Mouse (Mus musculus) induced T-regulatory cell, adult 2 months (primary cell): ENCODE results near the gene Fam83f.

Experiments used
- DNase-seq: peaks from one replicate; pipeline ENCODE4 v3.0.0-alpha.2; 2012; ENCODE audit warnings: low read depth

Gene Fam83f

DNA sequence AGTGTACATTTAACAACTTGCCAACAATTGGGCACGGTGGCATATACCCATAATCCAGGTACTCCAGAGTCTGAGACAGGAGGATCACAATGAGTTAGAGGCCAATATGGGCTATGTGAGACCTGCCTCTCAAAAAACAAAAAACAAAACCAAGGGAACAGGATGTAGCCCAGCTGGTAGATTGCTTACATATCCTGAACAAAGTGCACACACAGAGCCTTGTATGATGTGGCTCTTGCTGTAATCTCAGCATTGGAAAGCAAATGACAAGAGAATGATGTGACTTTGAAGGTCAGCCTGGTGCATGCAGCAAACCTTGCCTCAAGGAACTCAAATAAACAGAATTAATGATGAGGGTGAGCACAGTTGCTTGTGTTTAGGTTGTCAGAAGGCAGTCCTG lies 70.2 kb downstream of the Fam83f start:
- DNase-seq, result peak; percentile 59

DNA sequence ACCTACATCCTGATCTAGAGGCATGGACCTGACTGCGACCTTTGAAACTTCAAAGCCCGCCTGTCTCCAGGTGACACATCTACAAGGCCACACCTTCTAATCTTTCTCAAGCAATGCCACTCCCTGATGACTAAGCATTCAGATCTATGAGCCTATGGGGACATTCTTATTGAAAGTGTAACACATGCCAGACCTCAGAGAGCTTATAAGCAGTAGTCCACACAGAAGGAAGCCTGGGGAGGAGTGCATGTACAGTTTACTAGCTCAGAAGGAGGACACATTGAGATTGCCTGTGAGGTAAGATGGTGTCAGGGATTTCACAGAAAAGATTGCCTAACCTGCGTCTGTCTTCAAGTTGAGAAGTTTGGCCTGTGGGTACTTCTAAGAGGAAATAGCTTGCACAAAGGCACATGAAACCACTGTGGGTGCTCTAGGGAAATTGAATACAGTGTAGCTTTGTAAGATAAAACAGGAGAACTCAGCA lies 71.4 kb downstream of the Fam83f start:
- peak; percentile 87 for DNase-seq

DNA sequence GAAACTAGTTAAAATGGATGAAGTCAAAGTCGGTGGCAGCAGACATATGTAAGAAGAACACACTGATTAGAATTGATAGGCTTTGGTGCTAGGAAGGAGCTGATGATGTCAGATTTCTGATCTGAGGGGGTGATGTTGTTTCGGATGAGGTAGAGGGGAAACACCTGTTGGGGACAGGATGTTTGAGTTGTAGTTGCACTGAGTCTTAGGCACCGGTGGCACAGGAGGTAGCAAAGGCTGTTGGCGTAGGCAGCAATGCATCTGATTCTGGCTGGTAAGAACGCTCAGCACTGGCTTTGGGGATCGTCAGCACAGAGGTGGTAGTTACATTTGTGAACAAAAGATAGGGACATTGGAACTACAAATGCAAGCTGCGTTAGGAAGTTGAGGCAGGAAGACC lies 72.0 kb downstream of the Fam83f start:
- peak; percentile 92 for DNase-seq

DNA sequence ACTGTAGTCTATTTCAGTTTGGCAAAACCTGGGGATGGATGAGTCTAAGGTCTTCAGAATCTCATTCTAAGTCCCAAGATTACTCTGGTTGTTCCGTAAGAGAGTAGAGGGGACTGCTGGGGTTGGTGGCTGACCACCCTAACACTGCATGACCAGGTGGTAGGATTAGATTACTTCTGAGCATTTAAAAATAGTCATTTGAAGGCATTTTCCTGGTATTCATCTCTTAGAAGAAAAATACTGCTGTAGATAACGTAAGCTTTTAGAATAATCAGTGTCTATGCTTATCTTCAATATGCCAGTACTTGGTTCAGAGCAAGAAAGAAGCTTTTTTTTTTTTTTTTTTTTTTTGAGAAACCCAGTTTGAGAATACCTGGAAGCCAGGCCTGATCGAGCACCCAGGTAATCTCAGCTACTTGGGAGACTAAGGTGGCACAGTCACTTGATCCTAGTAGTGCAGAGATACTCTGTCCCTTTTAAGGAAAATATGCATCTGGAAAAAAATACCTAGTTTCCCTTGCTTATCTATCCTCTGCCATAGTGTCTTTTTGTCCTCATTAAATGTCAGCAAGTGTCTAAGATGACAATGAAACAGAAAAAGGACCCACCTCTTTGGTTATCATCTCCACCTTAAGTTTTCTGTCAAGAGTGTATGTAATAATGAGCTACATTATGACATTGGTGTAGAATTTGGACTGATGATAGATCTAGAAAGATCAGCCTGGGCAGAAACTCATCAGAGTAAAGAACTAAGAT lies 73.2 kb downstream of the Fam83f start:
- no peak for DNase-seq

DNA sequence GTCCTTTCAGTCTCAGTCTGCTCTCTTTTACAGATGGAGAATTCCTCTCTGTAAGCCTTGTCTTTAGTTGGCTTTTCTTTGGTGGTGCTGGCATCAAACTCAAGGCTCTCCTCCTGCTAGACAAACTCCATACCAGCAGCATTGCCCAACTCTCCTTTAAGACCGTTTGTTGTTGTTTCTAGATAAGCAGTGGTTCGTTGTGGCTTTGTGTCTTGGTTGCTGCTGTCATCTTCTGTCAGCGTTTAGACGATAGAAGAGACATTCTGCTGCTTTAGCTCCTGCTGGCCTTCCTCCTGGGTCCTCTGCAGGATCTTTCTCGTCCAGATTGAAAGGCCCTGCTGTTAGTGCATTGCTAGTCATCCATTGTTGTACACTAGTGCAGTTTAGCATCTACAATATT lies 77.3 kb downstream of the Fam83f start:
- no peak for DNase-seq
